Mouse (Mus musculus): ENCODE measurements around the gene Vmn1r79.
"Not testable (repeated sequence)": the region's sequence is repeated elsewhere in the genome, so short reads cannot be mapped to it uniquely, and the experiment has no call there.

The Vmn1r79 gene

DNA sequence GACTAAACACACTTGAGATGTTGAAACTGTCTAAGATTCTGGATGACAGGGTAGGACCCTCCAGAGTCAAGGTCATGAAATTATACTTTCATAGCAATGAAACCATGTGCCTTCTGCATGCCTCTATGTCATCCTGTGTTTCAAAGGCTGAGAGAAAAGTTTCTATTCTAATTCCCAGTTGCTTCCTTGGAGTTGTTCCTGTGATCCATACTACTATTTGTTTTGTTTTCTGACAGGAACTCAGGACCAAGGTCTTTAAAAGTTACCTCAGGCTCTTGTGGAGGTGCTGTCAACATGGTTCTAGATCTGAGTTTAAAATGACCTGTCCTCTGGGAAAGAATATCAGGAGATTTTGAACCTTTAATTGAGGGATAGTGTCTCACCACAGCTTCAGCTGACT, at the start of gene Vmn1r79:
TSS of gene Vmn1r79 (plus strand) at position 301 of the 400 bp plus-strand sequence.
- not testable (repeated sequence) for DNase-seq (ENCODE audit: low spot score in 2 of 2)

DNA sequence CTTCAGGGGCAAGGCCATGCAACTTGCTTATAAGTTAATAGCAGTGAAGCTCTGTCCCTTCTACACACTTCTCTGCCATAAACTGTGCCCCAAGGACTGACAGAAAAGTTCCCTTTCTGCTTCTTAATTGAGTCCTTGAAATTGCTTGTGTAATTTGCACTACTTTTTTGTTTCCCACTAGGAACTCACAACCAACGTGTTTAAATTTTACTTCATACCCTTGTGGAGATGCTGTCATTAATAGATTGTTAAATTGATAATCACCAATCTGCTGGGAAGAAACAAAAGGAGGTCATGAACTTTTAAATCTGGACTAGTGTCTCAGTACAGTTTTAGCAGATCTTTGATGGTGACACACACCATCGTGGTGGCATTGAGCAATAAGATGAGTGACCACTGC, 21.1 kb upstream of the Vmn1r79 start, which contains the start of gene Vmn1r78:
TSS of gene Vmn1r78 (plus strand) at position 301 of the 400 bp plus-strand sequence.
- DNase-seq (ENCODE audit: low spot score in 2 of 2) = no peak

DNA sequence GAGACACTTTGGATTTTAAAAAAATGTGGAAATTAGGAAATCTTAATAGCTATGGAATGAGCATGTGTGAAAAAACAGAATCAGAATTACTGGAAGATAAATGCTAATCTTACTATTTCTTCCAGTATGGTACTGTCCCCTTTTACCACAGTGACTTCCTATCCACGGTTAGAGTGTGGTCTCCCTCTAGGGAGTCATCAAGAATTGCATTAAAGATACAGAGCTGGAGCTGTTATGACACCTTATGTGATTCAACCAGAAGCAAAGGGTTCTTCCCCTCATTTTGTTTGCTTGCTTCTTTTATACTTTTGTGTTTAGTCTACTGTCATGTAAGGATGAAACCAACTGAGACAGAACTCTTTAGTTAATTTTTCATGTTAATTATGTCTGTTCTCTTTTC, 14.6 kb upstream of the Vmn1r79 start:
- not testable (repeated sequence) for DNase-seq (ENCODE audit: low spot score in 2 of 2)

DNA sequence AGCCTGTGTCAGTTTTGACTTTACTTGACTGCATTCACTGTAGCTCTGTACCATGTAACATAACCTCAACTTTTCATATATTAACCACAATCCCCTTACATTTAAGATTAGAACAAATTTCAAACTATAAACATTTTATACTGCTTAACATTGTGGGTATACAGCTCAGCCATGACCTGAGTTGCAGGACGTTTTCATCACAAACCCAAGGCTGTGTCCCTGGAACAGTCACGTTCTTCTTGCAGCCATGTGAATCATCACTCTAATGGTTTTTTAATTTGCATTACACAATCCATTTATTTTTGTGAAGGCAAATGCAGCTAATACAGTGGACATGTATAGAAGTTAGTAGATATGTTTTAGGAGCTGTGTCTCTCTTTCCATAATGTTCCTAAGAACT, 1.8 kb downstream of the Vmn1r79 start:
- DNase-seq (ENCODE audit: low spot score in 2 of 2) = not testable (repeated sequence)

DNA sequence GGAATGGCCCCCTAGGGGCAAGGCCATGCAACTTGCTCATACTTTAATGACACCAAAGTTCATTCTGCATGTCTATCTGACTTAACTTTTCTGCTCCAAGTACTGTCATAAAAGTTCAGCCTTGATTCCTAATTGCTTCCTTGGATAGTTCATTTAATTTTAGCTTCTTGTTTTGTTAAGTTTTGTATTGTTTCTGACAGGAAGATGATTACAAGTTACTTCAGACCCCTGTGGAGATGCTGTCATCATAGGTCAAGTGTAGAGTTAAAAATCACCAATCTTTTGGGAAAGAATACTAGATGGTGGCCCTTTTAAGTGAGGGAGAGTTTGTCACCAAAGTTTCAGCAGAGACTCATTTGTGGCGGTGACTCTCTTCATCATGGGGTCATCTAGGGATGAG, 17.9 kb downstream of the Vmn1r79 start, which contains the start of gene Vmn1r80:
TSS of gene Vmn1r80 (plus strand) at position 301 of the 400 bp plus-strand sequence.
- no peak for DNase-seq (ENCODE audit: low spot score in 2 of 2)

DNA sequence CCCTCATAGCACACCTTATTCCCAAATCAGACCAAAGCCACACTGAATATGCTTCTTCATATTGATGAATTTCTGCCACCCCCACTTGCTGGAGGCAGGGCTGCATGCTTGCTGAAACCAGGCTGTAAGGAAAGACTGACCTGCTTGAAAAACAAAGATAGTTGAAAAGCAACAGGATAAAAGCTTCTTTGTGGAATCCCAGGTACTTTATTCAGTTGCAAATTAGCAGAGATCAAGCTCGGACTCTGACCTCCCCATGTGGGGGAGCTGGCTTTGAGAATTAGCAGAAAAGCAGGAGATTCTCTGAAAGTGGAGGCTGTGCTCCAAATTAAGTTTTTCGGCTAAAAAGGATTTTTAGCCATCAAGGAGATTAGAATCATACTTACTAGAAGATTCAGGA, 33.1 kb downstream of the Vmn1r79 start:
- no peak for DNase-seq (ENCODE audit: low spot score in 2 of 2)
